Mouse (Mus musculus): Measurements from ENCODE around the gene Bcat1.

The Bcat1 gene

GRCm38 (mm10) chr6:144944435-144945365, 131.3 kb downstream of the Bcat1 start:
- DNase-seq (ENCODE audit: low read depth, low spot score): no peak
